Mouse (Mus musculus) small intestine, adult 2 months (tissue): ENCODE measurements around the gene Adam23. TPM values are rescaled to one million over a fixed set of nuclear protein-coding genes. Genes with fewer than 3 reads are reported as not detected.

Experiments used
- H3K27ac ChIP-seq: fragments of 200-500 bp; 2 replicates; pipeline ENCODE4 v1.5.1; 2012; ENCODE audit warnings: low read depth, low read length, control low read depth, inconsistent platforms; ENCODE audit not compliant: insufficient read depth
- H3K27me3 ChIP-seq: fragments of 200-500 bp; 2 replicates; pipeline ENCODE4 v1.6.1; 2012; ENCODE audit warnings: mild to moderate bottlenecking, moderate library complexity, low read length, inconsistent platforms; ENCODE audit not compliant: control insufficient read depth, insufficient read depth
- H3K36me3 ChIP-seq: fragments of 200-500 bp; 2 replicates; pipeline ENCODE4 v1.6.1; 2012; ENCODE audit warnings: mild to moderate bottlenecking, low read length, control low read depth, inconsistent platforms; ENCODE audit not compliant: control insufficient read depth, insufficient read depth
- H3K4me1 ChIP-seq: fragments of 200-500 bp; 2 replicates; pipeline ENCODE4 v1.6.1; 2012; ENCODE audit warnings: low read length, inconsistent platforms, mixed read lengths; ENCODE audit not compliant: control insufficient read depth, insufficient read depth, insufficient read length
- H3K4me3 ChIP-seq: fragments of 200-500 bp; 2 replicates; pipeline ENCODE4 v1.5.1; 2012; ENCODE audit warnings: low read depth, mild to moderate bottlenecking, control low read depth, inconsistent platforms, low read length, moderate library complexity
- CTCF ChIP-seq: fragments of 200-500 bp; IDR thresholded peaks from 2 replicates; pipeline ENCODE4 v1.5.1; 2012; ENCODE audit warnings: low read depth, mild to moderate bottlenecking, control low read depth, inconsistent platforms, low read length, moderate library complexity, mixed read lengths; ENCODE audit not compliant: insufficient replicate concordance, insufficient read length; ENCODE audit errors: extremely low read depth
- POLR2A ChIP-seq: fragments of 200-500 bp; IDR thresholded peaks from 2 replicates; pipeline ENCODE4 v1.6.1; 2012; ENCODE audit warnings: low read depth, mild to moderate bottlenecking, control low read depth, inconsistent platforms, low read length, moderate library complexity
- WGBS: fragments of 180-500 bp; shearing (Covaris S2); methylation state at CpG from one replicate; pipeline ENCODE4 v1.1.7; 2018; 5-methylcytosine and 5-hydroxymethylcytosine counted together
- polyA plus RNA-seq: library from polyadenylated mRNA; depleted of rRNA; stranded (reverse); fragments of >200 nt; gene quantifications from 2 replicates; pipeline ENCODE4 v1.2.3, GENCODE M21; 2012

The Adam23 gene
- polyA plus RNA-seq, 1 experiment: 0.63 TPM

DNA sequence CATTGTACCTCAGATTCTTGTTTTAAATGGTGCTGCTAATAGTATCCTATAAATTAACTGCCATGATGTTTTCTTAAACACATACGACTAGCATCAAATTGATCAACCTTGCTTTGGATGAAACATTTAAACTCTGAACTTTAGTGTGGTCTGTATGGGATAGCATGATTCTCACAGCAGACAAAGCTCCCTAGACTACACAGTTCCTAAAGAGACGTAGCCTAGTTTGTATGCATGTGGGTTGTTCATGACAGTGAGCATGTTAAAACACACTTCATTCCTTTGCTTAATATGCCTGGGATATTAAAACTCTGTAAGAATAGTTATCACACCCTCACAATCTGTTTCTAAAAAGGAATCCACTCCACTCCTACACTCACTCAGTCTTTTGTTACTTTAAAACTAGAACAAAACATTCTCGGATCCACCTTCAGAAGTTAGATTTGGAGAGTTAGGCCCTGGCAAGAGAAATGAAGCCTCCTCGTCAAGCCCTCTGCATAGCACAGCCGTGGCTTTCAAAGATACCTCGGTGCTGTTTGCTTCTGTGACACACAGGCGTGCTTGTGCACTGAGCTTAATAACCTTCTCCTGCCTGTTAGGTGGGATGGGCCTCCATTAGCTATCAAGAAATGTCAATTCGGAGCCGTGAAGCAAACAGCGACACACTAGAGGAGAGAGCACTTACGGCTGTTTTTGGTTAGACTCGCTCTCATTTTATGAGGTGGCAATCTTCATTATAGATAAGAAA, 128.3 kb downstream of the Adam23 start:
- Histone ChIP-seq H3K27ac (no peak overlapping the region), H3K4me3 (no peak overlapping the region), H3K36me3 (no peaks in the 10 kb centered on the region), H3K27me3 (no peaks in the 10 kb centered on the region; the same call in 1 of the 2 replicates), H3K4me1 (no peaks in the 10 kb centered on the region)
- TF ChIP-seq POLR2A (no peak), CTCF (no peak)
- 43% methylated on average over 12 of the region's 12 CpGs for WGBS

GRCm38 (mm10) chr1:63576803-63577202, 131.1 kb downstream of the Adam23 start:
- Histone ChIP-seq H3K27ac (no peak overlapping the region), H3K4me1 (no peaks in the 10 kb centered on the region), H3K36me3 (no peaks in the 10 kb centered on the region), H3K27me3 (no peaks in the 10 kb centered on the region; the same call in 1 of the 2 replicates), H3K4me3 (no peak overlapping the region)
- WGBS: 64% methylated on average over 5 of the region's 5 CpGs
- no peak for TF ChIP-seq POLR2A
- TF ChIP-seq CTCF: no peak

DNA sequence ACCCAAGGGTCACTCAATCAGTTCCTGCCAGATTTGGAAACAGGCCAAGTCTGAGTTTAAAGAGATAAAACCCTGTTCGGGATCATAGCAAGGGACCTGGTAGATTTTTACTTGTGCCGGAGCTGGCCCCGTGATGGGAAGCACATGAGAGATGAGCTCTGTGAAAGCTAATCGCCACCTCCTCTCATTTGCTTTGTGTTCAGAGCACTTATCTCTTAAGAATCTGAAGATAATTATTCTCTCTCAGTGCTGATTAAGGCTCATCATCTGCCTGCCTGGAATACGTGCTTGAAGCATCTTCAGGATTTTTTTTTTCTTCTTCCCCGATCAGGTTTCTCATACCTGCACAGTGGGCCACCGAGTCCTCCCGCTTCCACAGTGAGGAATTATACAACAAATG, 133.5 kb downstream of the Adam23 start:
- WGBS: 75% methylated on average over 8 of the region's 8 CpGs
- TF ChIP-seq CTCF: no peak
- no peak for TF ChIP-seq POLR2A
- no peaks in the 10 kb centered on the region; the same call in 1 of the 2 replicates for H3K27me3 ChIP-seq
- H3K36me3 ChIP-seq: no peaks in the 10 kb centered on the region
- no peak overlapping the region for H3K4me3 ChIP-seq
- no peaks in the 10 kb centered on the region for H3K4me1 ChIP-seq
- no peak overlapping the region for H3K27ac ChIP-seq

- 75% methylated on average over 7 of the region's 7 CpGs for WGBS
- no peaks in the 10 kb centered on the region for H3K4me1 ChIP-seq
- no peak for TF ChIP-seq POLR2A
- no peak for TF ChIP-seq CTCF
- no peak overlapping the region for H3K4me3 ChIP-seq
- H3K27ac ChIP-seq: no peak overlapping the region
- no peaks in the 10 kb centered on the region for H3K36me3 ChIP-seq
- no peaks in the 10 kb centered on the region for H3K27me3 ChIP-seq
These were observed 141.2 kb downstream of the Adam23 start for GRCm38 (mm10) chr1:63586869-63587268.

DNA sequence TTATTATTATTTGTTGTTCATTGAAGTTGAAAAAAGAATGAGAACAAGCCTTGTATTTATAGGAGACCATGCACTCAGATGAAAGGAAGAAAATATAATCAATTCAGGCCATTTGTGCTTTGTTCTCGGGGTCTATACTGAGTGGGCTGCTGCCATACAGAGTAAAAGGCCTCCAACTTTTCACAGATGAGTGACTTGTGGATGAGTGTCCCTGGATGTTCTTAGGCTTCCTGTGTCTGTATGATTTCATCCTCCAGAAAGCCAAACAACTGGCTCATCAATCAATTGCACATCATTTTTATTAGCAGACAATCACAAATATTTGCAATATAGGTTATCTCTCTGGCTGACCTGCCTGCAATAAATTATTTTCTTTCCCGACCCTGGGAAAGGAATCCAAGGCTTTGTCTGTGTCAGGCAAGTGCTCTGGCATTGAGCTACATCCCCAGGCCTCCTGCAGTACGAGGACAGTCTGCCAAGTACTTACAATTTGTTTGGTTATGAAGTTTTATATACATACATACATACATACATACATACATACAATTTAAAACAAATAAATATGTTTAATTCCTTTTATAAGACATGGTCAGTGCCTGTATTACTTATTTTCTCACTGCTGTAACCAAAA, 158.3 kb downstream of the Adam23 start:
- no peak for TF ChIP-seq CTCF
- 15% methylated on average over 3 of the region's 3 CpGs for WGBS

GRCm38 (mm10) chr1:63609613-63610012, 163.9 kb downstream of the Adam23 start:
- no peak overlapping the region for H3K4me3 ChIP-seq
- 91% methylated on average over 4 of the region's 4 CpGs for WGBS

More for the DNA sequence above, 158.3 kb downstream of the Adam23 start:
- H3K4me1 ChIP-seq: no peaks in the 10 kb centered on the region
- H3K27ac ChIP-seq: no peak overlapping the region
- no peaks in the 10 kb centered on the region for H3K36me3 ChIP-seq
- H3K4me3 ChIP-seq: no peak overlapping the region
- no peaks in the 10 kb centered on the region for H3K27me3 ChIP-seq

GRCm38 (mm10) chr1:63614594-63614993, 168.9 kb downstream of the Adam23 start:
- Histone ChIP-seq H3K4me3 (no peak overlapping the region), H3K36me3 (no peaks in the 10 kb centered on the region), H3K27ac (no peak overlapping the region), H3K27me3 (no peaks in the 10 kb centered on the region; the same call in 1 of the 2 replicates), H3K4me1 (no peaks in the 10 kb centered on the region)
- WGBS: 3% methylated on average over 11 of the region's 11 CpGs
- TF ChIP-seq CTCF (no peak), POLR2A (no peak)

More at GRCm38 (mm10) chr1:63609613-63610012, 163.9 kb downstream of the Adam23 start:
- no peaks in the 10 kb centered on the region; the same call in 1 of the 2 replicates for H3K27me3 ChIP-seq
- no peak for TF ChIP-seq POLR2A
- TF ChIP-seq CTCF: no peak
- no peaks in the 10 kb centered on the region for H3K4me1 ChIP-seq
- H3K27ac ChIP-seq: no peak overlapping the region
- no peaks in the 10 kb centered on the region for H3K36me3 ChIP-seq
